Mouse (Mus musculus): ENCODE data around the gene Eif2s3x.
"Not testable (repeated sequence)": the region's sequence is repeated elsewhere in the genome, so short reads cannot be mapped to it uniquely, and the experiment has no call there.

Eif2s3x gene

DNA sequence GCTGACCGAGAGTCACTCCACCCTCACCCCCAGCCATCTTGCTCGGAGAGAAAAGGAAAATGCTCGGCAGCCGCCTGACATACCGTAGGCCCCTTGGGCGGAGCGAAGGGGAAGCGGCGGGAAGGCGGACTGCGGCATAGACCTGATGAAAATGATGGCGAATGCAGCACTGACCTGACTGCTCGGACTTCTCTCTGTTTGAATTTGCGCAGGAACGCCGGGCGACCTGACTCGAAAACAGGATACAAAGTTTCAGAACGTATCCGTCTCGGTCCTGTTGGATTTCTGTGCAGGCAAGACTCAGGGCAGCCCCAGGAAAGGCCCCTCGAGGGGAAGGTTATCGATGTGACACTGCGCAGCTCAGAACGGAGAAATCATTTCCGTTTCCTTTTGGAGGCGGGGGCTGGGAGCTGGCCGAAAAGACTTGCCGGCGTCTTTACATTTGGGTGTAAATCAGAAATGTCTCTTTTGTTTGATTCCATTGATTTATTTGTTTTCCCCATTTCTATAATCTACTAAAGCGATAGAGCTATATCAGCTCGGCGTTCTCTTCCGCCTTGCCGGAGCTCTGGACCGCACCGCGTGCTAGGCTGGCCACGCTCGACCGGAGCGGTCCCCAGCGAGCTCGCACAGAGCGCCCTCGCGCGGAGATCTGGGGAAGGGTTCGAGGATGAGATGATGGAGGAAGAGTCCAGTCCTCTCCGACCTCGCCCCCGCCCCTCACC, at the start of gene Eif2s3x:
Gene Eif2s3x (minus strand): TSS at position 266 of the 725 bp plus-strand sequence.
- CTCF ChIA-PET = interaction anchor here (0.7 kb wide), 1 partner anchor 34 kb away, joined by 3 read pairs; no protein-coding TSS in a partner anchor

DNA sequence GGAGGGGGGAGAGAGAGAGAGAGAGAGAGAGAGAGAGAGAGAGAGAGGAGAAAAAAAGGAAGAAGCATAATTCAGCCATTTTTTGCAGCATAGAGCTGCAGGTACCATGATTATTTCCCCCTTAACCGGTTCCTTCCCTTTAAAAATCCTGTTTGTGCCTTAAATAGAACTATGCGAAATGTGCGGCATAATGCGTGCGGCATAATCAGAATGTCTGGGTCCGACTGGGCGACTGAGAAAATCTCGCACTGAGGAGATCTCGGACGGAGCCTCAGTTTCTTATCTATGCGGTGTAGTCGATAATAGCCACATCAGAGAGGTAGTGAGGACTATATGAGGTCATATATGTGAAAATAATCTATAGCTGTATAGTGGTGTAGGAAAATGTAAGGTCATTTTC, 22.9 kb upstream of the Eif2s3x start:
- CTCF ChIA-PET = no interaction called here

GRCm38 (mm10) chrX:94235190-94235555, 22.5 kb upstream of the Eif2s3x start:
- CTCF ChIA-PET = no interaction called here

DNA sequence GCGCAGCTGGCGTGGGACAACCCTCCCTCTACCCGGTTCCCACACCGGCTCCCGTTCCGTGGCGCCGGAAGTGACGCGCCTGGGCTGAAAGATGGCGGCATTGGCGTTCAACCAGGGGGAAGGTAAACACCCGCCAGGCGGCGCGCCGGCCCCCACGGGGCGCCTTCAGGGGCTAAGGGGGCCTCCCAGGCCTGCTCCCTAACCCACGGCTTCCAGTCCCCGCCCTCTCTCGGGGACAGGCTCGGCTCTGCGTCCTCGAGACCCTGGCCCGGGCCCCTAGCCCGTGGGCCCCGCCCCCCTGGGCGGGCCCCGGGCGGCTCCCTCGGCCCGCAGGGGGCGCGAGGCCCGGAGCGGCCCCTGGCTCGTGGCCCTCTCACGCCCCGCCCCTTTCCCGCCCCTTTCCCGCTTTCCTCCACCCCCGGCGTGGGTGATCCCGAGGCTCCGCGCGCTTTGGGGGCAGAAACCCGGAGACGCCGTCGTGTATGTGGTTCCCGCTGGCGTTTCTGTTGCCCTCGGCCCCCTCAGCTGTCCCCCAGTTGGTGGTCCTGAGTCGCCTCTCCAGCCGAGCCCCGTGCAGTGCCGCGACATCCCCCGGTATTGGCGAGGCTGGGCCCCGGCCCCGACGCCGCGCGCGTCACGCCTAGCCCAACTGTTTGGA, 22.0 kb upstream of the Eif2s3x start, which contains the start of gene Klhl15:
Gene Klhl15 (plus strand): TSS at position 68 of the 658 bp plus-strand sequence.
- CTCF ChIA-PET = no interaction called here

DNA sequence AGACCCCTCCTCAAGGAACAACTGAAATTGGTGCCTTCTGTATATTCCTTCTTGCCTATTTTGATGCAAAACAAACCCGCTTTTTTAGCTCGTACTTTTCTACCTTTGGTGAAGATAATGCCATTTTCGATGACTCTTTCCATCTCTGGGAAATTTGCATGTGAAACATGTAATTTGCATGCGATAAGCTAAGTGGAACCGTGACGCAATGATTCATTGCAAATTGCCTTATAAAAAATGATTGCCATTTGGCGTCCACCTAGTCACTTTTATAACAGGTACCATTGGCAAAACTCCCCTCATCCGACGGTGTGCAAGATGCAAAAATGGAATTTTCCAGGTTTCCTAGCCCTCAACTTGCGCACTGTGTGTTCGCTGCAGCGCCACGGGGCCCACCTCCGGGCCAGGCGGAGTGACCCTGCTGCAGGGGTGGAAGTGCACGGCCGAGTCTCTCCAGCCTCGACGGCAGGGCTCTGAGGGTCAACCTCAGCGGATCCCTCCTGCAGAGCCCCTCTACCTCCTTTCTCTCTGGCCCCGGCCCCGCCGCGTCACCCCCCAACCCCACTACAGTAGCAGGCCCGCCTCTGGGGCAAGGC, 21.4 kb upstream of the Eif2s3x start:
- CTCF ChIA-PET = no interaction called here

DNA sequence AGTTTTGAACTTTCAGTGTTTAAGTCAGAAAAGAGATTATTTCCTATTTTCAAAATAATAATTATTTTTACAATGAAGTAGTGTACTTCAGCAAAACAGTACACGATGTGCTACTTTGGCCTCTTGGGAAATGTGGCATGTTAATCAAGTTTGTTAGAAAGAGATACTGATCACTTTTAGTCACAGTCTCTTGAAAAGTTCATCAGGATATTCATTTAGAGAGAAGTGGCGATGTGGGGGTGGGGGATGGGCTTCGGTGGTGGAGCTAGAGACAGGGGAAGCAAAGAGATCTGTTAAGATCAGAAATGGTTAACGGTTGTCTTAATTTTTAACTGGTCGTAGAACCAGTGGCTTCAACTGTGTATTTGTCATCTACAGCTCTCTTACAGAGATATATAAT, 20.8 kb upstream of the Eif2s3x start:
- CTCF ChIA-PET = no interaction called here

- CTCF ChIA-PET = no interaction called here
These were observed 722 bp upstream of the Eif2s3x start for GRCm38 (mm10) chrX:94213384-94213783.

DNA sequence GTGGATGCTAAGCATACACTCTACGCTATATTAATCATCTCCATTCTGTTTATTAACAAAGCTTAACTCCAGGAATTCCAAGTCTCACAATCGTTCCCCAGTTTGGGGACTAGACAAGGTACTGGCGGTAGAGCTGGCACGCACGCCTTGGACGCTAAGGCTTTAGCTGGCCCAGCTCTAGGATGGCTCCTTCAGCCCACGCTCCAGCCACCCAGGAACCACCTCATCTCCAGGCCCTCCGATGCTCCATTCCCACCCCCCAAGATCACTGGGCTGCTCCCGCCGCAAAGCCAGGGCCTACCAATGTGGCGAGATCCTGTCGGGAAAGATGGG, 432 bp downstream of the Eif2s3x start:
- CTCF ChIA-PET = interaction anchor here (0.7 kb wide), 1 partner anchor 33 kb away, joined by 3 read pairs; no protein-coding TSS in a partner anchor

DNA sequence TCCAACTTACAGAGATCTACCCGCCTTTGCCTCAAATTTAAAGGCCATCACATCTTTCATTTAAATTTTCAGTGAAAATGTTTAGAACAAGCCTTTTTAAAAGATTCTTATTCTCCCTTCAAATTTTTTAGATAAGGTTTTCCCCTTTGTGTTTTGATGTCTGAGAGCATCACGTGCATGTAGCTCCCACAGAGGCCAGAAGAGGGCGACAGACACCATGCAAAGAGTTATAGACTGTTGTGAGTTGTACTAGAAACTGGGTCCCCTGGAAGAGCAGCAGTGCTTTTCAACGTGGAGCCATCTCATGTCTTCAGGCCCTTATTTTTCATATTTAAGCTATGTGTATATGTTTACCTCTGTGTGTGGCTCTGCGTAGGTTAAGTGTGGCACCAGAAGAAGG, 14.9 kb downstream of the Eif2s3x start:
- CTCF ChIA-PET = no interaction called here

DNA sequence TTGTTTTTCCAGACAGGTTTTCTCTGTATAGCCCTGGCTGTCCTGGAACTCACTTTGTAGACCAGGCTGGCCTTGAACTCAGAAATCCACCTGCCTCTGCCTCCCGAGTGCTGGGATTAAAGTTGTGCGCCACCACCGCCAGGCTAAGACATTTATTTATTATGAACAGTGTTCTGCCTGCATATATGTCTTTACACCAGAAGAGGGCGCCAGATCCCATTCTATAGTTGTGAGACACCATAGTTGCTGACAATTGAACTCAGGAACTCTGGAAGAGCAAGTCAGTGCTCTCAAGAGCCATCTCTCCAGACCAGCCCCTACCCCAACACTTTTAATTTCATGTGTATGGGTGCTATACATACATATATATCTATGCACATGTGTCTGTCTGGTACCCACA, 18.8 kb downstream of the Eif2s3x start:
- CTCF ChIA-PET = not testable (repeated sequence)

GRCm38 (mm10) chrX:94185156-94185555, 27.5 kb downstream of the Eif2s3x start:
- CTCF ChIA-PET = no interaction called here

GRCm38 (mm10) chrX:94183814-94184213, 28.8 kb downstream of the Eif2s3x start:
- CTCF ChIA-PET = no interaction called here

GRCm38 (mm10) chrX:94177715-94178340, 34.8 kb downstream of the Eif2s3x start:
- CTCF ChIA-PET = no interaction called here

- CTCF ChIA-PET = no interaction called here
These were observed 43.3 kb downstream of the Eif2s3x start for GRCm38 (mm10) chrX:94169348-94169747.

DNA sequence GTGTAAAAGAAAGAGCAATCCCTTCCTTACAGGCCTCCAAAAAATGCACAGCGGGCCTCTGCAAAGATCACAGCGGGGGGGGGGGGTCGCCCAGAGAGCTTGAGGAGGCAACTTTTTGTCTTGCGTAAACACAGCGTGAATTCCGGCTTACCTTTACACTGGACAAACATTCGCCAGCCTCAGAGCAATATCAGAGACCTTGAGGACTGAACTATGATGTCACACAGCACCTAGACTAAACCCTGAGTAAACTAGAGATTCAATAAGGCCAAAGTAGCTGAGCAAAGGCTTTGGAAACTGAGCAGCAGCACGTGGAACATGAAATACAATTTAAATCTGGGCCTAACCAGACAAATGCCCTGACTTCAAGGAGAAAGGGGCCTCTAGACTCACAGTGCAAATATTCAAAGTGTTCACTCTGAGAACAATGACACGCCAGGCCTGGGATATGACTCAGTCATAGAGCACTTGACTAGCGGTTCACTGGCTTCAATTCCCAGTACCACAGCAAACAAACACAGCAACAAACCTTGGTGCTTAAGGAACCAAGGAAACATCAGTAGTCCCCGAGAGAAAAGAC, 60.3 kb downstream of the Eif2s3x start:
- CTCF ChIA-PET = no interaction called here

DNA sequence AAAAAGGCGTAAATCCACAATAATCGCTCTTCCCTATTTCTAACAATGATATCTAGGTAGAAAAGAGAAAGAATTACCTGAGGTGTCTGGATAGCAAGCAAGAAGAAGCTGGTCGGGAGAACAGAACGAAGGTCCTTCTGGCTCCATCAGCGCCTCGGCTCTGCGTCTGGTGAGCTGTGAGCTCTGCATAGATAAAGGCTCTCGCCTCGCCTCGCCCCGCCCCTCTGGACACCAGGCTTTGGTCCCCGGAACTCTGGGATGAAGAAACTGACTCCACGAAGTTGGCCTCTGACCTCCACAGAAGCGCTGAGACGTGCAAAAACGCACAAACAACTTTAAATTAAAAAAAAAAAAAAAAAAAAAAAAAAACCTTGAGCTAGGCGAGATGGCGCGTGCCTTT, 62.2 kb downstream of the Eif2s3x start:
- CTCF ChIA-PET = interaction anchor here (0.7 kb wide), 1 partner anchor 174 kb away, joined by 5 read pairs; no protein-coding TSS in a partner anchor

DNA sequence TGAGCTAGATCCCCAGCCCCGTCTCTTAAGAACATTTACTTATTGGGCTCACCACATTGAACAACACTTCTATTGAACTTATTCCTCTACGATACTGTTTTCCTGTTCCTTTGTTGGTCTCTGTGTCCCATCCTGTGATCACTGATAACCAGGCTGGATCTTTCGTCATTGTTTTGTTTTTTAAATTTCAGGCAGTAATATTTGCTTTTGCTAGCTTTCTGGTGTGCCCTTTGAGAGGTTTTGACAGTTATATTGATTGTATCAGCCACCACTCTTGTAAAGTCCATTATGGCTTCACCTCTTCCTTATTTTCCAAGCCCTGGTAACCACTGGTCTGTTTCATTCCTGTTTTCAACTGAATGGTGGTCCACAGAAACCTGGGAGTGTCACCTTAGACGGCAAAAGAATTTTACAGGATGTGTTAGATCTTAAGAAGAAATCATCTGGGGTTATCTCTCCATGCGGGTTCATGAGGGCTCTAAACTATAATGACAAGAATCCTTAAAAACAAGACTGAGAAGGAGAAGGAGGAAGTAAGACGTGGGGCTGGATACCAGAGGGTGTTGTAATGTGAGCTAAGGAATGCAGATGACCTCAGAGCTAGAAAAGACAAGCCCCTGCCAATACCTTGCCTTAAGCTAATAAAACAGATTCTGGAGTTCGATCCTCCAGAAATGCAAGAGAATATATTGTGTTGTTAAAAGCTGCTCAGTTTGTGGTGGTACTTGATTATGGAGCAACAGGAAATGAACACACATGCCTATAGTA, 70.5 kb downstream of the Eif2s3x start:
- CTCF ChIA-PET = no interaction called here

DNA sequence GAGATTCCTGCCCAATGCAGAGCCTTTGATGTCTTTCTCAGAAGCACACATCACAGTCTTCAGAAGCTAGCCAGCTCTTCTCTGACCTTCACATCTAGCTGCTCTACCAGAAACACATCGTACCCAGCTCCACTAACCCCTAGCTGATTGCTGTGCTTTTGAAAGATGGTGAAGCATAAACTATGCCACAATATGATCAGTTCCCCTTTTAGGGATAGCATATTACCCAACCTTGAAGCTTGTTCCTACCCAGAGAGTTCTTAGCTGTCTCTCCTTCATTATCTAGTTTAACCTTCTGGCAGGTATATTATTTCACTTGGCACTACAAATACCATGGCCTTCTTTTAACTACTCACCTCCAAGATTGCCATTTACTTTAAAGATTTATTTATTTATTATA, 72.6 kb downstream of the Eif2s3x start:
- CTCF ChIA-PET = no interaction called here
